Mouse (Mus musculus) mesoderm, embryonic 11.5 days (tissue): ENCODE results near the gene Nav1.
"Not testable (repeated sequence)": the region's sequence is repeated elsewhere in the genome, so short reads cannot be mapped to it uniquely, and the experiment has no call there.

Experiments used
- DNase-seq: peaks from one replicate; pipeline ENCODE4 v3.0.0-alpha.2; 2012; ENCODE audit warnings: low read depth, low spot score

Nav1 gene

GRCm38 (mm10) chr1:135492406-135492805, 114.7 kb downstream of the Nav1 start:
- no peak for DNase-seq

- no peak for DNase-seq
Observed at GRCm38 (mm10) chr1:135490931-135491666, 116.0 kb downstream of the Nav1 start.

GRCm38 (mm10) chr1:135488879-135489278, 118.2 kb downstream of the Nav1 start:
- no peak for DNase-seq

GRCm38 (mm10) chr1:135485179-135485578, 121.9 kb downstream of the Nav1 start:
- DNase-seq, result no peak

- not testable (repeated sequence) for DNase-seq
Observed at GRCm38 (mm10) chr1:135484503-135485051, 122.5 kb downstream of the Nav1 start.

- DNase-seq, result no peak
Observed at GRCm38 (mm10) chr1:135483971-135484370, 123.1 kb downstream of the Nav1 start.

GRCm38 (mm10) chr1:135482666-135483065, 124.4 kb downstream of the Nav1 start:
- no peak for DNase-seq

- no peak for DNase-seq
Observed at GRCm38 (mm10) chr1:135481656-135482055, 125.4 kb downstream of the Nav1 start.

GRCm38 (mm10) chr1:135480815-135481214, 126.3 kb downstream of the Nav1 start:
- DNase-seq, result no peak

- no peak for DNase-seq
Observed at GRCm38 (mm10) chr1:135475571-135475895, 131.6 kb downstream of the Nav1 start.

- peak; percentile 19 for DNase-seq
Observed at GRCm38 (mm10) chr1:135474861-135475570, 132.1 kb downstream of the Nav1 start.

- no peak for DNase-seq
Observed at GRCm38 (mm10) chr1:135472536-135472935, 134.6 kb downstream of the Nav1 start.

- DNase-seq, result no peak
Observed at GRCm38 (mm10) chr1:135471742-135472141, 135.4 kb downstream of the Nav1 start.

- DNase-seq, result no peak
Observed at GRCm38 (mm10) chr1:135470546-135470945, 136.5 kb downstream of the Nav1 start.

GRCm38 (mm10) chr1:135467462-135467861, 139.6 kb downstream of the Nav1 start:
- DNase-seq, result no peak

- DNase-seq, result no peak
Observed at GRCm38 (mm10) chr1:135466935-135467334, 140.2 kb downstream of the Nav1 start.

GRCm38 (mm10) chr1:135465734-135466133, 141.4 kb downstream of the Nav1 start:
- no peak for DNase-seq

- DNase-seq, result no peak
Observed at GRCm38 (mm10) chr1:135462736-135463135, 144.4 kb downstream of the Nav1 start.

- DNase-seq, result no peak
Observed at GRCm38 (mm10) chr1:135462304-135462703, 144.8 kb downstream of the Nav1 start.

GRCm38 (mm10) chr1:135461097-135461730, 145.9 kb downstream of the Nav1 start:
- DNase-seq, result peak; percentile 61

- no peak for DNase-seq
Observed at GRCm38 (mm10) chr1:135460521-135460920, 146.6 kb downstream of the Nav1 start.

GRCm38 (mm10) chr1:135457860-135458259, 149.2 kb downstream of the Nav1 start:
- no peak for DNase-seq
